Mouse (Mus musculus): Measurements from ENCODE around the gene Lamtor2.

The Lamtor2 gene

DNA sequence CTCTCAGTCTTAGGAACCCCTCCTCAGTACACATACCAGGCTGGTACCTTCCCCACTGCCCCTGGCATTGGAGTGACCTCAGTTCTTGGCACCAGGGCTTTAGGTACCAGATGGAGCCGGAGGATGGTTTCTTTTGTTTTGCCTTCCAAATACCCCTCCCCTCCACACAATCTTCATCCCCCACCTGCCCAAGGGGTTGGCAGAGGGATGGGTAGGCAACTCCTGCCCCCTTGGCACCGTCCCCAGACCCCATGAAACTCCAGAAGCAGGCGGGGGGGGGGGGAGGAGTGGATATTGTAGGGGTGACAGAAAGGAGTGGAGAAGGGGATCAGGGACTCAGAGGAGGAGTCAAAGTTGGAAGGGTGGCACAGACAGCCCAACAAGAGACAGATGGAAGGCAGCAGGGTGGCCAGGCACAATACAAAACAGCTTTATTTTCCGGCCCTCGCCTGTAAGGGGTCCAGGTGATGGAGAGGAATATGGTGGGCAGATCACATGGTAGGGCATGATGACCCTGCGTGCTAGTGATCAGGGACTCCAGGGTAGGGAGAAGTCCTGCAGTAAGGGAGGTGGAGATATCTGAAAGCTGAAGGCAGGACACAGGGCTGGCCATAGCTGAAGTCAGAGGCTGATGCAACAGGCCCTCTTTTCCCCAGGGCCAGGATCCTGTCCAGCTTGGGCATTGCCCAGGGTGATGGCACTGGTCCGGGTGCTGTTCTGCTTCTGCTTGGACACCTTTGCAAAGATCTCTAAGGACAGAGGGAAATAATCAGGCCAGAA, 11.1 kb downstream of the Lamtor2 start:
- peak; percentile 7 for DNase-seq

DNA sequence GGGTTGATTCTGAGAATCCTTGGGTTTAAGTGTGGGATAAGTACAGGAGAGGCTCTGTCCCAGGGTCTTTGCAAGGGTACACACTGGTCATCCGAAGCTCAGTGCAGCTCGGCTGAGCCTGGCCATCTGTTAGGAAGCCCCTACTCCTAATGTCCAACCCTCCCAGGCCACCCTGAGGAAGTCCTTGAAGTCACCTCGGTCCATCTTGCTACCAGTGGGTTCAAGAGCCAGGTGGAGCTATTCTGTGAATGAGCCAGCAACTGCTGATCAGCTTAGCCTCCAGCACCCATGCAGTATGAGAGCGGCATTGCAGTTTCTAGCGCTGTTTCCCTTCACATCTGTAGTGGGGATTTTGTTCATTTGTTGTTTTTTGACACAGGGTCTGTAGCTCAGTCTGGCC, 12.8 kb downstream of the Lamtor2 start:
- peak; percentile 46 for DNase-seq

DNA sequence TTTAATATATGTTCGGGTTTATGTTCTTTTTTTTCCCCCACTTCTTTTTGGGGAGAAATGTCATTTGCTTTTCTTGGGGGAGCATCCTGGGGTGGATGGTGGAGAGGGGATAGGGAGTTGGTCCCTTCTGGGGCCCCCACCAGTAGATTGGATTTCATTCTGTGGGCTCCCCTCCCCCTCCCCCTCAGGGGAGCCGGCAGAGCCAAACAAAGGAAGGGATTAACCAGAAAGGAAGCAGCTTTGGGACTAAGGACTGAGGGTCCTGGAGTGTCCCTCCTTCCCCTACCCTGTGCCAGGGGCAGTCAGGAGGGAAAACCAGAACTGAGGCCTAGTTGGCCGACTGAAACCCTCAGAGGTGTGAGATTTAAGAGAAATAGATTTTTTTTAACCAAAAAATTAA, 13.5 kb downstream of the Lamtor2 start:
- no peak for DNase-seq

DNA sequence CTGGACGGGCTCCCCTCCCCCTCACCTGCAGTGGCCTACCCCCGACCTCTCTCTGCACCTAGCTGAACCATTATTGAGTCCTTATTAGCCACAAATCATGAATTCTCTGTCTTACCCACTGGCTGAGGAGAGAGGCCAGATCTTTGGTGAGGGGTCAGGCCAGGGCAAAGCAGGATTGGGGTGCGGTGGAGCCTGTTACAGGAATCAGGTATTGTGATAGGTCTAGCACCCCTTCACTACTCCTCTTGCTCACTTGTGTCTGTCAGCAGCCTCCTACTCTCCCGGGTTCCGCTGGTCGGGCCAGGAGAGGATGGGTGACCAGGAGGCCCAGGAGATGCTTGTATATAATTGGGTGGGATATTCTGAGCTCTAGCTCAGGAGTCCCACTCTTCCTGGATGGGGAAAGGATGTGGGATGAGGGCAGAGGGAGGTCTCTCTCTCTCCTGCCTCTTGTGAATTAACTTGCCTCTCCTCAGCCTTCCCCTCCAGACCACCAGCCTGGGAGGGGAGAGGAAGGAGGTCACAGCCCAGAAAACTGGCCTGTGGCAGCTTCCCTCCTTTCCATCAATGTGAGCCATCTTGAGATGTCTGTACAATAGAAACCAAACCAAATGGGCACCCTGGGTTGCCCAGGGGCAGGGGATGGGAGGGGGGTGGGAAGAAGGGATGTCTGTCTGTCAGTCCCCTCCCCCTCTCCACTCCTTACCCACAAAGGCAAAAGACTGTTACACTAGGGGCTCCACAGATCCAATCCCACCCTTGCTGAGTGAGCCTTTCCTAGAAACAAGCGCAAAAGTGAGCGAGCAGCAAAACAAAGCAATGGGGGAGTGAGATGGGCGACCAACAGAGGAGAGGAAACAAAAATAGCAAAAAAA, 14.4 kb downstream of the Lamtor2 start:
- peak; percentile 9 for DNase-seq

DNA sequence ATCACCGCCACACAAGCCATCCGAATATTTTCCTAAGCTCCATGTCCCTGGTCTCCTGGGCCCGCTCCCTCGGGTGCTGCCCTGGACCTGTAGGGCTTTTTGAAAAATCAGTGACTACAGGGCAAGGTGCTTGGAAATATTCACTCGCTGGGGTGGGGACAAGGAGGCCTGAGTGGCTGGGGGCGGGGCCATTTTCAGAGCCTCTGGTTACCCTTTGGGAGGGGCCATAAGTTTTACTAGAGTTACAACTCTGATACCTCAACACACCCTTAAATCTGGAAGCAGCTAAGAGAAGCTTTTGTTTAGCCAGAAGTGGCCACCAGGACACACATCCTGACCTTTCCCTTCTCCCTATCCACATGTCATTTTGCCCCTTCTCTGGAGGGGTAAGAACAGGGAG, 15.7 kb downstream of the Lamtor2 start:
- DNase-seq, result no peak

DNA sequence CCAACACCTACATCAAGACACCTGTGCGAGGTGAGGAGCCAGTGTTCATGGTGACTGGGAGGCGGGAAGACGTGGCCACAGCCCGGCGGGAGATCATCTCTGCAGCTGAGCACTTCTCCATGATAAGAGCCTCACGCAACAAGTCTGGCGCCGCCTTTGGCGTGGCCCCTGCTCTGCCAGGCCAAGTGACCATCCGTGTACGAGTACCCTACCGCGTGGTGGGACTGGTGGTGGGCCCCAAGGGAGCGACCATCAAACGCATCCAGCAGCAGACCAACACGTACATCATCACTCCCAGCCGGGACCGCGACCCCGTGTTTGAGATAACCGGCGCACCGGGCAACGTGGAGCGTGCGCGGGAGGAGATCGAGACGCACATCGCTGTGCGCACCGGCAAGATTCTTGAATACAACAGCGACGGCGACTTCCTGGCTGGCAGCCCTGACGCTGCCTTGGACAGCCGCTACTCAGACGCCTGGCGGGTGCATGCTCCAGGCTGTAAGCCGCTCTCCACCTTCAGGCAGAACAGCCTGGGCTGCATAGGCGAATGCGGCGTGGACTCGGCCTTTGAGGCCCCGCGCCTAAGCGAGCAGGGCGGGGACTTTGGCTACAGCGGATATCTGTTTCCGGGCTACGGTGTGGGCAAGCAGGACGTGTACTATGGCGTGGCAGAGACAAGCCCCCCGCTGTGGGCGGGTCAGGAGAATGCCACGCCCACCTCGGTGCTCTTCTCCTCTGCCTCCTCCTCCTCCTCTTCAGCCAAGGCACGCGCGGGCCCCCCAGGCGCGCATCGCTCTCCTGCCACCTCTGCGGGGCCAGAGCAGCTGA, 16.6 kb downstream of the Lamtor2 start:
- peak; percentile 55 for DNase-seq

DNA sequence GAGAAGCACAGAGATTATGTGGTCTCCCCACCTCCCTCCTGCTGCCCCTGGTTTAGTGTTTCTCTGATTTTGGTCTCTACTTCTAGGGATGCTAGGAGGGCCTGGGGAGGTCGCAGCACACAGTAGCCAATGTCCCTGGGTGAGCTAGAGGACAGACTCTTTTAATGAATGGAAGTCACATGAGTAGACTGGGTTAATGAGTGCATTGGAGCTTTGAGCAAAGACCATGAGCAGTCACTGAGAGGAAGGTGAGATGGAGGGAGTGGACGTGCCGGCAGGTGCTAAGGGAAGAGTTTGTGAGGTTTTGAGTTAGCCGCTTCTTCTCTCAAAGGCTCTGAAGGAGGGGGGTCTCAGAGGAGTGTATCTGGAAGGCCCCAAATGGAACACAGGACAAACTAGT, 17.3 kb downstream of the Lamtor2 start:
- DNase-seq, result no peak

DNA sequence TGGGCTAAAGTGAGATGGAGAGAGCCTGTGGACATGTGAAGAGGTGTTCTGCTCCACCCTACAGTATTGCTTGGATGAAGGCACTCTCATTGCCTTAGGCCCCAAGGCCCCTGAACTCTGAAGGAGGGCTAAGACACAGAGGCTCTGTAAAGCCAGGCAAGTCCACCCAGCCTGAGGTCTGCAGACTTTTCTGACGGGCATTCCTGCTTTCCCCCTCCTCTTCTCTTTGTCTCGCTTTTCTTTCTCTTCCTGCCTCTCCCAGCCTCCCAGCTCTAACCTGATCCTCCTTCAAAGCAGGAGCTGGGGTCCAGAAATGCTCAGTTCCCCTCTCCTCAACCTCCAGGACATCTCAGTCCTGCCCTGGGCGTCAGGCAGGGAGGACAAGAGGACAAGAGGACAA, 17.9 kb downstream of the Lamtor2 start:
- DNase-seq, result no peak

DNA sequence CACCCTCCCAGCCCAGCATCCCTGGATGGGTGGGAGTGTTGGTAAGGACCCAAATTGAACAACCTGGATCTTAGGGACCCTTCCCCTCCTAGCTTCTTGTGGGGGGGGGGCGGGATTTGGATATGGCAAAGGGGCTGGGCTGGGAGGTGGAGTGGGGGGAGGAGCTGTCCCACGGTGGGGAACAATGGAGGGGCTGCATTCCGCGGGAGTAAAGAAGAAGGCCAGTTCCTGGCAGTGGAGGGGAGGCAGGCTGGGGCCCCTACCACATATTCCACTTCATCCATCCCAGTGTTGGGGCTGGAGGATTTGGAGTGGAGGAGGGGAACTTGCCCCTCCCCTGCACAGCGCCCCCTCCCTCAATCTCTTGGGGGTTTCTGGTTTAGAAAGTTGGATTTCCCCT, 19.2 kb downstream of the Lamtor2 start:
- DNase-seq, result no peak

DNA sequence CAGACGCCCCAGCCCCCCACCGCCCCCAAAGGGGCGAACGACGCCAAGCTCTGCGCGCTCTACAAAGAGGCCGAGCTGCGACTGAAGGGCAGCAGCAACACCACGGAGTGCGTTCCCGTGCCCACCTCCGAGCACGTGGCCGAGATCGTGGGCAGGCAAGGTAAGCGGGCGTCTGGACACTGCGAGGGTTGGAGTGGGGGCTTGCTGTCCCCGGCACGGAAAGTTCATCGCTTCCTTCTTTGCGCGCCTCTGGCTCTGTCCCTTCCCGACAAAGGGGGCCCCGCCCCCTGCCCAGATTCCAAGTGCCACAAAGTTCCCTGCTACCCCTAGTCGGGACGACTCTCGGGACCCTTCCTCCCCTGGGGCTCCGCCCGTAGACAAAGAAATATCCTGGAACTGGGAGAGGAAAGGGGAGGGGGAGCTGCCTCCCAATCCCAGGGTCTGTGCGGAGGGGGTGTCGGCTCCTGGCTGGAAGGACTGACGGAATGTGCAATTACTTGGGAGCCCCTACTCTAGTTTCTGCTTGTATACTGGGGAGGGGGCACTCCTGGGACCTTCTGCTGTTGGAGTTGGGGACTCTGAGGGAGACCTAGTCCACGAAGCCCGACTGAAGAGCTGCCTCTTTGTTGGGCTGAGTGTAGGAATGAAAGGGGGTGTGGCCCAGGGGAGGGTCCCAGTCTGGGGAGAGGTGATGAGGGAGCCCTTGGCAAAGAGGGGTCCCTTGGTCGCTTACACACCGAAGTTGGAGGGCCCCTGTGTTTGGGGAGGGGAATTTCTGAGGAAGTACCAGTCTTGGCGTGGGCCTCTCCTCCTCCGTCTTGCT, 20.0 kb downstream of the Lamtor2 start:
- DNase-seq, result peak; percentile 61

DNA sequence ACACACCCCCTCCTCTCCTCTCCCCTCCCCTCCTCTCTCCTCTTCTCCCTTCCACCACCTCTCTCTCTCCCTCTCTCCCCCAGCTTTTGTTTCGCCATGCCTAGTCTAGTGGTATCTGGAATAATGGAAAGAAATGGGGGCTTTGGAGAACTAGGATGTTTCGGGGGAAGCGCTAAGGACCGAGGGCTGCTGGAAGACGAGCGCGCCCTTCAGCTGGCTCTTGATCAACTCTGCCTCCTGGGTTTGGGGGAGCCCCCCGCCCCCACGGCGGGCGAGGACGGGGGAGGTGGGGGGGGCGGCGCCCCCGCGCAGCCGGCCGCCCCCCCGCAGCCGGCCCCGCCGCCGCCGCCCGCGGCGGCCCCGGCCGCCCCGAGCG, 20.6 kb downstream of the Lamtor2 start, which contains the start of gene Mex3a:
TSS of gene Mex3a (plus strand) at position 97 of the 376 bp plus-strand sequence.
- no peak for DNase-seq

DNA sequence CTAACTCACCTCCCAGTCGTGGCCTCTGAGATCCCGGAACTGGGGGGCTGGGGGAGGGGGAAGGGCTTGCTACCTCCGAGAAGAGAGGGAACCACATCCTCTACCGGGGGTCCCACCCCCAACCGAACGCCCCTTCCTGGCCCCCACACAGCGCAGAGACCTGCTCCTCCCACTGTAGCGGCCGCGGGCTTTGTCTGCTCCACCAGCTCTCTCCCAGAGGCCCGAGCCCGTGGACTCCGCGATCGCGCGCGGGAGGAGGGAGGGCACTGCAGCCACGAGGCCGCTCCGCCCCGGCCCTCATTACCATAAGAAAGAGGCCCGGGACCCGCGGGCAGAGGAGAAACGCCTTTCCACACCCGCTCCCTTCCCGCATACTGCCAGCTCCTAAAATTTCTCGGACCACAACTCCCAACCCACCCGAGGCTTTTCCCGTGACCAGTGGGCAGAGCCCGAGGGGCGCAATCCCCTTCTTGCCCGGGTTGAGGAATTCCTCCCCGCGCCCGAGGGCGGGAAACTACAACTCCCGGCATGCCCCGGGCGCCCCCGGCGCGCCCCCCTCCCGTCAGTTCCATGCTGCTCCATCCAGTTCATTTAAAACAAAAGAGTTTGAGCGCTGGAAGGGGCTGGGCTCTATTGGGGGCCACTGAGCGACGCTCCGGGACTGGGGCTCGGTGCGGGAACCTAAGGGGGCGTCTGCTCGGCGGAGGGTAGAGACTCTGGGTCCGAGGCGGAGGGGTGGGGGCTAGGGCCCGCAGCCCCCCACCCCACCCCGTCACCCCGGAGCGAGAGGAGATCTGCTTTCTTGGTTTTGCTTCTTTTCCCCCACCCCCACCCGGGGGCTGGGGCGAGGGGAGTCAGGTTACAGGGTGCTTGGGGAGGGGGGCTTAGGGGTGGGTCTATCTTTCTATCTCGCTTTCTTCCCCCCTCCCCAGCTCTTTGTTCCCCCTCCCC, 21.3 kb downstream of the Lamtor2 start:
- DNase-seq, result peak; percentile 94

DNA sequence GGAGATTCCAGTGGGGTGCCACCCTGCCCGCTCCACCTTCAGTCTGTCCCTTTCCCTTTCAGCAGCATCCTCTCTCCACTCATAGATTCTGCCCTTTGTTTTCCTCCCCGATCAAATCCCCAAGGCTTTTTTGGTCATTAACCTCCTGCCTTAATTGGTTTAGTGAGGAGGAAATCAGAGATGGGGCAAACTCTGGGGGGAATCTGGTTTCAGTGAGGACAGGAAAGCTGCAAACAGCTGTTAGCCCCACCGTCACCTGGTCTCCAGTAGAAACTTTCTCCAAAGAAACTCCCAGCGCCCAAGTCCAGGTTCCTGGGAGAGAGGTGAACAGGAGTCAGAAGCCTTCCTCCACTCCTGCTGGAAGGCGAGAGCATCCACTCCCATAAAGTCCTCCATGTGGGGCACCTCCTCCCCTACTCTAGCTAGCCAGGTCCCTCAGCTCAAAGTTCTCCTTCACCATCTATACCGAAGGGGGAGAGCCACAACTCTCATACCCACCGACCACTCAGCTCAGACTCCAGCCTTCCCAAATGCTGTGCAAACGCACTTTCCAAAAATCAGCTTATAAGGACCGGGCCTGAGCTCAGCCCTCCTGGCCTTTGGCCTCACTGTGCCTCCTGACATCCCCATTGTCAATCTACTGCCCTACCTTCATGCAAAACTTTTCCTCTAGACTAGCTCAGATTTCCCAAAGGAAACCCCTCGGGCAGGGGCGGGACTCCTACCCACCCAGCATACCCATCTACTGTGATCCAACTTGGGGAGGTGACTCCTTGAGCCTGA, 22.6 kb downstream of the Lamtor2 start:
- no peak for DNase-seq

DNA sequence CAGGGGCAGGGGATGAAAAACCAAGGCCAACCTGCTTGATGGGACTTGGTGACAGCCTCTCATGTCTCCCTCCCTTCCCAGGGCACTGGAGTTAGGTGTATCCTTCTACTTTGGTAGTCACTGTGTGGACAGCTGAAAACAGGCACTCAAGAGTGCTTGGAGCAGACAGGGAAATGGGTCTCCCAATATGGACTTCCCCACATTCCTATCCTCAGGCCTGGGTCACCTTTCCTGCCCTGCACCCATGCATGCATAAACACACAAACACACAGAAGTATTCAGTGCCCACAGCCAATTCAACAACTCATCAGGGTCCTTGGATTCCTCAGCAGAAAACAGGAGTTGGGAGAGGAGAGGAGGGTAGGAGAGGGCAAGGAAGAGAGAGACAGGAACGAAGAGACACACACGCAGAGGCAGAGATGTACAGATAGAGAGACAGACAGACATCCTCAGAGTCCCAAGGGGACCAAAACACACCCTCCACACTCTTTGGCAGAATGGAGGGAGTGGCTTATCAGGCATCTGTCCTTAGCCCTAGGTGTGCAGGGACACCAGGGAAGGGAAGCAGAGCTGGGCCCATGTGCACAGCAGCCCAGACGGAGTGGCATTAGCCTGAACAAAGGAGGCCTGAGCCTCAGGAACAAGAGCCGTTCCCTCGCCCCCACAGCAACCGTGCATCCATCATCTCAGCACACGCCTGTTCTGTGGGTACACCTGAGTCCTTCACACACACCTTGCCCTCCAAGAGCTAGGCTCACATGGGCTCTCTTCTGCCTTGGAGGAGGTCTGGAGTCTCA, 23.5 kb downstream of the Lamtor2 start:
- no peak for DNase-seq

DNA sequence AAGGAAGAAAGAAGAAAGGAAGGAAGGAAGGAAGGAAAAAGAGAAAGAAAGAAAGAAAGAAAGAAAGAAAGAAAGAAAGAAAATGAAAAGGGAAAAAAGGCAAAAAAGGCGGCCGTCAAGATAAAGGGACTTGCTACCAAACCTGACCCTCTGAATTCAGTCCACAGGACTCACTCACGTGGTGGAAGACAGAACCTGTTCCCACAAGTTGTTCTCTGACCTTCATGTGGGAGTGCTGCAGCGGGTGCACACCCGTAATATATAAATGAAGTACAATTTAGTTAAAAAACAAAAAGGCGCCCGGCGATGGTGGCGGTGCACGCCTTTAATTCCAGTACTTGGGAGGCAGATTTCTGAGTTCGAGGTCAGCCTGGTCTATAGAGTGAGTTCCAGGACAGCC, 24.2 kb downstream of the Lamtor2 start:
- DNase-seq, result no peak

DNA sequence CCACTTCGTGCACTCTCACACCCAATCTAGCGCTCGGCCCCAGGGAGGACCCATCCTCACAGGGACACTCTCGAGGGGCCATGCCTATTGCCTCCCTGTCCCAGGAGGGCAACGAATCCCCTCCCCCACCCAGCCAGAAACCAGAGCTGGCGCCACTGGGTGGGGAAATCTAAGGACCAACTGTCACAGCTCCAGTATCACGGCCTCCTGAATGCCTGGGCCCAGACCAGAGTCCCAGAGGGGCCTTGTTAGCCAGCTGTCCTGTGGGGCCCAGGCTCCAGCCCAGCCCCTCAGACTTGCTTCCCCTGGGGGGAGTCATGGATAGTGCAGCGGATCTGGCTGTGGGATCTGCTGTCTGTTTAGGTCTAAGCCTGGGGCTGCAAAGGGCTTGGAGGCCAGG, 25.3 kb downstream of the Lamtor2 start:
- no peak for DNase-seq

DNA sequence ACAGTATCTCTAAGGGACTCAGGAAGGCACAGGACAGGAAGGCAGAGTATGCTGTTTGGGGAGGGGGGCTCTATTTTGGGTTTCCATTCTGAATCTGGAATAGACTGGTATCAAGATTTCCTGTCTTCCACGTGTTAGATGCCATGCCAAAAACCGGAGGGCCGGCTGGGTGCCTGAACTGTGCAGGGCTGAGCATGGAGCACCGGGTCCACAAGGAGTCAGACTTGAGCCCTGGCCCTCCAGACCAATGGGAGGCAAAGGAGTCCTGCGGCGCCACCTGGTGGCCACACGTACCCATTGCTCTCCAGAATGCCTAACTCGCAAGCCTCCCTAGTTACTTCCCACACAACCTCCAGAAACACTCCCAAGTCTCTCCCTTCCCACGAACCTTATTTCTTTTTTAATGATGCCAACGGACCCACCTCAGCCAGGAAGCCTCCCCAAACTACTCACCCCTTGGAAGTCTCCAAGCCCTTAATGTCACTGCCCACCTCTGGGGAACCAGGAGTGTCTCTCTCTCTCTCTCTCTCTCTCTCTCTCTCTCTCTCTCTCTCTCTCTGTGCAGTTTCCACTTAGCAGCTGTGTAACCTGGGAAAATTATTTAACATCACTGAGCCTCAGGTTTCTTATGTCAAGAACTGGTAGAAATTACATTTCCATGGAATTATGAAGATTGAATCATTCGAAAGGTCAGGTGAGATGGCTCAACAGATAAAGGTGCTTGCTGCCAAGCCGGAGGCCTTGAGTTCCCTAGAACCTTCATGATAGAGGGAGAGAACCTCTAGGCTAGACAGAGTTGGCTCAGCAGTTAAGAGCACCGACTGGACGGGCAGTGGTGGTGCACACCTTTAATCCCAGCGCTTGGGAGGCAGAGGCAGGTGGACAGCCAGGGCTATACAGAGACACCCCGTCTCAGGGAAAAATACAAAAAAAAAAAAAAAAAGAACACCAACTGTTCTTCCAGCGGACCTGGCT, 26.4 kb downstream of the Lamtor2 start:
- peak; percentile 88 for DNase-seq

DNA sequence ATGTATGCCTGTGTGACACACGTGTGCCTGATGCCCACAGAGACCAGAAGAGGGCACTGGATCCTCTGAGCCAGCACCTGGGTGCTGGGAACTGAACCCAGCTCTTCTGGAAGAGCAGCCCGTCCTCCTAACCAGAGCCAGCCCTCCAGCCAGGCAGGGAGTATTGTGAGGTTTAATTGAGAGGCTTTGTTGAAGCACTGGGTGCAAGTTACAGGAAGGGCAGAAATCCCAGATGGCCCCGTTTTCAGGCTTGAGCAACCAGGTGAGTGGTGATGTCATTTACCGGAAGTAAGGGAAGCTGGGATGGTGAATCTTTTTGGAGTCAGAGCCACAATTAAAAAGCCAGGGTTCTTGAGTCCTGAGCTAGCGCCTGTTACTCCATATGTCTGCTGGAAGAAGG, 27.9 kb downstream of the Lamtor2 start:
- DNase-seq, result no peak

Data from thymus, postnatal 4 days (tissue).